Mouse (Mus musculus) lung, embryonic 16.5 days (tissue): ENCODE results near the gene Thegl. TPM values are rescaled to one million over a fixed set of nuclear protein-coding genes. Genes with fewer than 3 reads are reported as not detected.

Experiments
- ATAC-seq: fragments of 200-750 bp; cut with Nextera tagmentation; 2 replicates; pipeline ENCODE4 v1.8.0; 2017; ENCODE audit warnings: low read depth, mild to moderate bottlenecking, moderate library complexity
- H3K27ac ChIP-seq: fragments of 300-500 bp; sonication (generic); 2 replicates; pipeline ENCODE4 v1.5.1; 2014; ENCODE audit warnings: mild to moderate bottlenecking, control low read depth, low read length
- H3K27me3 ChIP-seq: fragments of 300-500 bp; sonication (generic); 2 replicates; pipeline ENCODE4 v1.6.1; 2014; ENCODE audit warnings: low read depth, low read length, mixed read lengths; ENCODE audit not compliant: control insufficient read depth, insufficient read depth
- H3K36me3 ChIP-seq: fragments of 300-500 bp; sonication (generic); 2 replicates; pipeline ENCODE4 v1.6.1; 2014; ENCODE audit warnings: low read length; ENCODE audit not compliant: control insufficient read depth, insufficient read depth
- H3K4me1 ChIP-seq: fragments of 300-500 bp; sonication (generic); replicated peaks from 2 replicates; pipeline ENCODE4 v1.6.1; 2014; ENCODE audit warnings: low read length, mixed read lengths; ENCODE audit not compliant: control insufficient read depth, insufficient read depth
- H3K4me2 ChIP-seq: fragments of 300-500 bp; sonication (generic); 2 replicates; pipeline ENCODE4 v1.6.1; 2014; ENCODE audit warnings: low read depth, low read length, control low read depth
- H3K4me3 ChIP-seq: fragments of 300-500 bp; sonication (generic); 2 replicates; pipeline ENCODE4 v1.5.1; 2014; ENCODE audit warnings: mild to moderate bottlenecking, low read length, control low read depth
- H3K9ac ChIP-seq: fragments of 300-500 bp; sonication (generic); 2 replicates; pipeline ENCODE4 v1.6.1; 2014; ENCODE audit warnings: low read length, control low read depth
- H3K9me3 ChIP-seq: fragments of 300-500 bp; sonication (generic); 2 replicates; pipeline ENCODE4 v1.6.1; 2016; ENCODE audit warnings: low read length; ENCODE audit not compliant: control insufficient read depth
- WGBS: fragments of 180-500 bp; shearing (Covaris S2); extraction: QIAGEN DNeasy Blood & Tissue Kit; methylation state at CpG from one replicate; pipeline ENCODE4 v1.1.7; 2014; 5-methylcytosine and 5-hydroxymethylcytosine counted together
- polyA plus RNA-seq: library from polyadenylated mRNA; unstranded; fragments of >200 nt; fragmentation: Nextera tagmentation; extraction: Ambion mirVana; gene quantifications from 2 replicates; pipeline ENCODE4 v1.2.1, GENCODE M21; 2015

Gene Thegl
- polyA plus RNA-seq, 1 experiment from 2014 or later, result 1.7 TPM

DNA sequence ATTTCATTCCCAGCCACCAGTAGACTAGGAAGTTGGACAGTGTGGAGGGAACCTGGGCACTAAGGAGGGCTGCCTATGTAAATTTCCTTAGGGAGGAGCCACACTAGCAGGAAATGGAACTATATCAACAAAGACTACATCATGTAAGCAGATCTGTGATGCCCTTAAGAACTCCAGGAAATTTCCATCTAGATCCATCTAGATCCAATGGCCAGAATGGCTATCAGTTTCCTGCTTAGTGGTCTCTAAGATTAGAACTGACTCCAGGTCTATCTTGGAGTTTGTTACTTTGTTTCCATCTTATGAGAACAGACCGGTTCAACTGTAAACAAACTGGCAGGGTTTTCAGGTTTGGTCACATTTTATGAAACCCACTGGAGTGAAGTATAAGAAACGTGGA is 94.0 kb downstream of the Thegl start:
- WGBS, result 49% methylated on average over 2 of the region's 2 CpGs
- ATAC-seq, result no peak
- Histone ChIP-seq H3K9me3 (no peaks in the 10 kb centered on the region), H3K27ac (peak overlapping the region; percentile 37), H3K27me3 (no peaks in the 10 kb centered on the region), H3K36me3 (no peaks in the 10 kb centered on the region), H3K4me1 (peaks cover 13% of the 10 kb centered on the region), H3K9ac (no peak overlapping the region), H3K4me3 (no peak overlapping the region), H3K4me2 (no peak overlapping the region)

Other genes with a start within 250 kb of the Thegl start
- 18.6 and 21.9 TPM in 2 replicates for gene Aasdh, start 110.5 kb upstream of the Thegl start, polyA plus RNA-seq
- gene Paics, start 64.7 kb upstream of the Thegl start, polyA plus RNA-seq, result 282 and 292 TPM in 2 replicates
- 31.5 and 32.7 TPM in 2 replicates for gene Ppat, start 64.4 kb upstream of the Thegl start, polyA plus RNA-seq
- 92.2 and 98.1 TPM in 2 replicates for gene Srp72, start 41.3 kb upstream of the Thegl start, polyA plus RNA-seq
- 0.60 and 0.74 TPM in 2 replicates for gene Arl9, start 12.0 kb upstream of the Thegl start, polyA plus RNA-seq
- gene Hopx, start 99.1 kb downstream of the Thegl start, polyA plus RNA-seq, result 13.6 and 18.1 TPM in 2 replicates
- 2.7 and 3.8 TPM in 2 replicates for gene Spink2, start 195.4 kb downstream of the Thegl start, polyA plus RNA-seq
- 29.0 and 30.0 TPM in 2 replicates for gene Rest, start 249.5 kb downstream of the Thegl start, polyA plus RNA-seq